Mouse (Mus musculus) heart, postnatal 14 days (tissue): Measurements from ENCODE around the gene Dlgap5. TPM values are rescaled to one million over a fixed set of nuclear protein-coding genes. Genes with fewer than 3 reads are reported as not detected.
"Not testable (repeated sequence)": the region's sequence is repeated elsewhere in the genome, so short reads cannot be mapped to it uniquely, and the experiment has no call there.

Source experiments
- DNase-seq, 2 experiments: peaks; one replicate each; pipeline ENCODE4 v3.0.0; 2021 to 2022
- intact Hi-C: fragments of 180-260 bp; cut with DNase I; formaldehyde crosslinking; loops from one replicate; pipeline ENCODE4 v1.15.1; 2025
- long read RNA-seq, 2 experiments: library from polyadenylated mRNA; stranded (forward); transcript quantifications; one replicate each; pipeline ENCODE4 v2.0.0; 2021
- total RNA-seq, 2 experiments: library from RNA; stranded (reverse); gene quantifications; 2 replicates each; pipeline ENCODE4 v1.2.3; 2021

Gene Dlgap5
- total RNA-seq: 1 to 10 TPM; 2.4 to 6.8 TPM
- long read RNA-seq, experiment 1, partial matches to known transcripts: 0 of 3 reads
- long read RNA-seq, experiment 1, other reads (novel, unspliced or antisense): 1 of 3 reads
- long read RNA-seq, experiment 2, full-length matches to known transcripts: 4 of 5 reads
- long read RNA-seq, experiment 2, partial matches to known transcripts: 0 of 5 reads
- long read RNA-seq, experiment 2, other reads (novel, unspliced or antisense): 1 of 5 reads

DNA sequence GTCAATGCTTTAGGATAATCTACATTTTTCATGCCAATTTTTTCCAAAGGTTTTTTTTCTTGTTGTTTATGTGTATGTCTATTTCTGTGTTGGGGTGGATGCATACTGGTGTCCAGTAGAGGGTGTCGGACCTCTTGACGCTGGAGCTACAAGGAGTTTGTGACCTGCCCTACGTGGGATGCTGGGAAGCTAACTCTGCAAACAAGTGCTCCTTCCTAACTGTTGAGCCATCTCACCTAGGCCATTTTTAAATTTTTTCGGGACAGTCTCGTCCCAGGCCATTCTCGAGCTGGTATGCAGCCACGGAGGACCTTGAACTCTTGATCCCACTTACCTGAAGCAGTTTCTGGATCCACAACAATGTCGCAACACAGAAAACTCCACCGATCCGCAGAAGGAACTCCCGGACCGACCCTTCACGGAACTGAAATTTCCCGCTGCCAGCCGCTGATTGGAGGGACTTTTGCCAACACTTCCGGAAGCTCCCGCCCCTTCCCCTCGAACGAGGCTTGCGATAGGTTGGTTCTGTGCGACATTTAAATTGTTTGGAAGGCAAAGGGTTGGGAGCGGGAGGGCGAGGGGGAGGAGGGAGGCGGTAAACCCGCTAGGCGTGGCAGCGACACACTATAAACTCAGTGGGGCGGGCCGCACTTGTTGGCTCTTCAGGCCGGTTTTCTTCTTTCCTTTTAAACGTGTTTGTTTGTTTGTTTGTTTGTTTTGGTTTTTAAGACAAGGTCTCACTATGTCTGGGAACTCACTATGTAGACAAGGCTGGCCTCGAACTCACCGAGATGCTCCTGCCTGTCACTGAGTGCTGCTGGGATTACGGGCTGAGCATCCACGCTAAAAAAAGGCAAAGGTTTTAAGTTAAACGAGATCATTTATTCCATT lies at the start of gene Dlgap5:
TSS of gene Dlgap5 (minus strand) at position 633 of the 891 bp plus-strand sequence.
- intact Hi-C loops: loop anchor here (5.0 kb wide), 2 partner anchors 54 to 109 kb away; no protein-coding TSS in a partner anchor
- DNase-seq: peak; percentile 89 to 92

DNA sequence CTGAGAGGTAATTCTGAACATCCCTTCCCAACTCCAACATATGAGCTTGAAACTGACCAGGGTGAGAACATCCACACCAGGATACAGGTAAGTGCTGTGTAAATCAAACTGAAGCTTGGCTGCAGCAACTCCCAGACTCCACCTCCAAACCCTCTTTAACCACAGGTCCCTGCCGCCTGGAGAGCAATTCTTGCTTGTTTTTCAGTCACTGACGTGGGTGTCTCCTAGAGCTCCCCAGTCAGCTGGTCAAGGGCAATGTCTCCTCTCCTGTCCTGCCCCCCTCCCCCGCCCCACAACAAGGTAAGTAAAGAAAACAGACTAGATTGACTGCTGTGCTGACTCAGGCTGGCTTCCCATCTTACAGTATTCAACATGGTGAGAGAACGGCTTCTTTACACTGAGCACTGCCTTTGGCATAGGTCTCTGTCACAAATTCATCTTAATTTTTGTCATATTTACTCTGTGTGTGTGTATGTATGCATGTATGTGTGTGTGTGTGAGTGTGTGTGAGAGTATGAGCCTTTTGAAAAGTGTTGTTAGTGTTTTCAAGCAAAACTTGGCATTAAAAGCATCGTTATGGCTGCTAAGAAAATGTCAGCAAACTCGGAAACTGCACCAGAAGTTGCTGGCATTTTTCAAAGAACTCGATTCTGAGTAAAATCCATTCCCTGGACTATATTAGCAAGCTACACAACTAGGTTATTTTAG lies 47.4 kb upstream of the Dlgap5 start:
- intact Hi-C loops: loop anchor here (10.0 kb wide), 1 partner anchor 131 kb away; no protein-coding TSS in a partner anchor

GRCm38 (mm10) chr14:47464426-47464825 lies 46.2 kb upstream of the Dlgap5 start:
- DNase-seq: no peak
- intact Hi-C loops: loop anchor here (10.0 kb wide), 1 partner anchor 130 kb away; no protein-coding TSS in a partner anchor

More for the DNA sequence above, 47.4 kb upstream of the Dlgap5 start:
- DNase-seq: no peak

- no peak for DNase-seq
- intact Hi-C loops: loop anchor here (10.0 kb wide), 1 partner anchor 128 kb away; no protein-coding TSS in a partner anchor
Observed at GRCm38 (mm10) chr14:47462877-47463460, 44.8 kb upstream of the Dlgap5 start.

DNA sequence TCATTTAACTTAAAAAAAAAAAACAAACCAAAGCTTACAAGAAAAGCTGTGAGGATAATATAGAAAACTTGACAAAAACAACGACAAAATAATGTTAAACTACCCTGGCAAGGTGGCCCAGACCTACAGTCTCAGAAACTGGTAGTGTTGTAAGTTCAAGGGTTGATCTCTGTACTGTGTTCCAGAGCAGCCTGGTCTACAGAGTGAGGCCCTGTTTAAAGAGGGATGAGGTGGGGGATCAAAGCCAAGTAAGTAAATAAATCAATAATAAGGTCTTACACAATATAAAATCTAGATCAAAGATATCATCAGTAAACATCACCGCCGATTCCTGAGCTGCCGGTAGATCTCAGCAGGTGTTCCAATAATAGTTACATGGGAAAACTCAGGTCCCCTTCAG lies 44.2 kb upstream of the Dlgap5 start:
- DNase-seq: no peak
- intact Hi-C loops: loop anchor here (10.0 kb wide), 1 partner anchor 128 kb away; no protein-coding TSS in a partner anchor

DNA sequence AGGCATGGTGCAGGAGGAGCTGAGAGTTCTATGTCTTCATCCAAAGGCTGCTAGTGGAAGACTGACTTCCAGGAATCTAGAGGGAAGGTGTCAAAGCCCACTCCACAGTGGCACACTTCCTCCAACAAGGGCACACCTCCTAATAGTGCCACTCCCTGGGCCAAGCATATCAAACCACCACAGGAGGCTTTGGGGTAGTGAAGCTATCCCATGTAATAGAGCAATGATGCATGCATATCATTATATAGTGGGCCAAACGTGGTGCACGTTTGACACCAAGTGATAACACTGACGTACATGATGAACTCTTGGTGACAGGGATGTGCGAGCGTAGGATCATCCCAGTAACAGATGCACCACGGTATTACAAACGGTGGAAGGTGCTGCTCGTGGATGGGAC lies 43.8 kb upstream of the Dlgap5 start:
- DNase-seq: no peak
- intact Hi-C loops: loop anchor here (10.0 kb wide), 1 partner anchor 127 kb away; no protein-coding TSS in a partner anchor

GRCm38 (mm10) chr14:47459556-47459955 lies 41.3 kb upstream of the Dlgap5 start:
- intact Hi-C loops: no loop called here
- no peak for DNase-seq

GRCm38 (mm10) chr14:47450121-47450520 lies 31.9 kb upstream of the Dlgap5 start, which contains the start of gene Fbxo34:
TSS of gene Fbxo34 (plus strand) at chr14:47450421.
- intact Hi-C loops, DNase-seq: not testable (repeated sequence)

DNA sequence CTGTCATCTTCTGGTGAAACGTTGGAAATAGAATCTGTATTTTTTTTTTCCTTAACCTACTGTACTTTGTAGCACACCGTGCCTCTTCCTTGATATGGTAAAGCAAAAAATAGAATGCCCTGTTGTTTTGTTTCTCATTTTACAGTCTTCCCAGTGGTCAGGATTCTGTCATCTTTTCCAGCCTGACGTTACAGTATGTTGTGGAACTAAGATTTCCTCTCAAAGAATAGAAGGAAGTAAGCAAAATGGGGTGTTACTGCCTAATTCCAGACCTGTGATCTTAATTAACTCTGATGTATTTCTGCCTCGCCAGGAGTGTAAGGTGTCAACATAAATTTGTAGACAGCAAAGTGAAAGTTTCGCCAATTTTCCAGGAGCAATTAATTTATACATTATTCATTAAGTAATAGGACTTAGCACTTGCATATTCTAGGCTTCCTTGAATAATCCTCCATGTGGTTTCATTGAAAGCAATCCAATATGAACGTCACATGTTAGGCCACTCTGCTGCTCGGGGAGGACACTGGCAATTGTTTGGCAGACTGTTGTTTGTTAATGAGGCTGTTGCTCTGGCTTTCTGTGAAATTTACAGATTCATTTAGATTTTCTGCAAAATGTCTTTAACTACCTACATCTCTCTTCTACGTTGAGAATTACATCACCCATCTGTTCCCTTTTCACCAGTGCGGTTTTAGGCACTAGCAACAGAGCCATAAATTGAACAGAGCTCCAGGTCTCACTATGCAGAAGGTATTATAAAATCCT lies 27.3 kb upstream of the Dlgap5 start:
- no peak for DNase-seq
- intact Hi-C loops: no loop called here

- DNase-seq: no peak
- intact Hi-C loops: no loop called here
Observed at GRCm38 (mm10) chr14:47444907-47445306, 26.7 kb upstream of the Dlgap5 start.

DNA sequence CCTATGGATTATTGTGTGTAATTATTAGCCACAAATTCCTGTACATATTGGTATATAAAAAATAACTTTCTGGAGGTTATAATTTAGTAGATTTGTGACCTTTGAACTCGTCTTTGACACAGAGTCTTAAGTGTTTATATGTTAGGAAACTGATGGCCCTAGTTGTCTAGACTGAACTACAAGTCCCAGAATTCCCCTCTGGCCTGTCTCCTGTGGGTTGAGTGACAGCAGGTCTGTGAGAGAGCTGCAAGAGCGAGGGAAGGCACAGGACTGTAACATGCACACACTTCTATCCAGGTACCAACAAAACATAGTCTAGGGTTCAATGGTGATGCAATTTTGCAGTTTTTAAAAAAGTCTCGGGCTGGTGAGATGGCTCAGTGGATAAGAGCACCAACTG lies 20.7 kb upstream of the Dlgap5 start:
- intact Hi-C loops: no loop called here
- no peak for DNase-seq

DNA sequence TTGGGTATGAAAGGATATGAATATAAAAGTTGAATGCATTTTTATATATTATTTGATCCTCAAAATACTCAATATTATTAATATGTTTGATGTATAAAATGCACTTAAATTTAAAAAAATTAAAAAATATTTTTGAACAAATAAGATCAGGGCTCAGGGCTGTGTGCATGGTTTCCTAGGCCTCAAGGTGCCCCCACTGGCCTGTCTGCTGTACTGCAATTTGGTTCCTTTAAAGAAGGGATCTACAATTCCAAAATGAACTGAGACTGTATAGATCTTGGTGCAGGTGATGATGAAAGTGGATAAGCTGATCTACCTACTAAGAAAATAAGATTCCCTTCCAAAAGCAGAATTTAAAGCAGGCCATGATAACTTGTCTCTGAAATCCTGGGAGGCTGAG lies 14.8 kb upstream of the Dlgap5 start:
- intact Hi-C loops: no loop called here
- DNase-seq: no peak

- DNase-seq: no peak
- intact Hi-C loops: no loop called here
Observed at GRCm38 (mm10) chr14:47422466-47422865, 4.3 kb upstream of the Dlgap5 start.

DNA sequence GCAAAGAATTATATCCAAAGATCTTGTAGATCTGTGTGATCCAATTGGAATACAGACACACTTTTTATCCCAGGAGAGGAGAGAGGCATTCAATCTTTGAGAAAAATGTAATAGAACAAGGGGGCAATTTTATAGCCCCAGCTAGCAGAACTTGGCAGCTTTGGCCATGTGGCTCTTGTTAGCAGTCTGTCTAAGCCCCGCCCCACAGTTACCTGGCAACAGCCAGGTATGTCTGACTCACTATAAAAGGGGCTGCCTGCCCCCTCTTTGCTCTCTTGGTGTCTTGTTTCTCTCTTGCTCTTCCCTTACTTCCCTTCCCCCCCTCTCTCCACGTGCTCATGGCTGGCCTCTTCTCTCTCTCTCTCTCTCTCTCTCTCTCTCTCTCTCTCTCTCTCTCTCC lies 3.4 kb upstream of the Dlgap5 start:
- no peak for DNase-seq
- intact Hi-C loops: no loop called here

DNA sequence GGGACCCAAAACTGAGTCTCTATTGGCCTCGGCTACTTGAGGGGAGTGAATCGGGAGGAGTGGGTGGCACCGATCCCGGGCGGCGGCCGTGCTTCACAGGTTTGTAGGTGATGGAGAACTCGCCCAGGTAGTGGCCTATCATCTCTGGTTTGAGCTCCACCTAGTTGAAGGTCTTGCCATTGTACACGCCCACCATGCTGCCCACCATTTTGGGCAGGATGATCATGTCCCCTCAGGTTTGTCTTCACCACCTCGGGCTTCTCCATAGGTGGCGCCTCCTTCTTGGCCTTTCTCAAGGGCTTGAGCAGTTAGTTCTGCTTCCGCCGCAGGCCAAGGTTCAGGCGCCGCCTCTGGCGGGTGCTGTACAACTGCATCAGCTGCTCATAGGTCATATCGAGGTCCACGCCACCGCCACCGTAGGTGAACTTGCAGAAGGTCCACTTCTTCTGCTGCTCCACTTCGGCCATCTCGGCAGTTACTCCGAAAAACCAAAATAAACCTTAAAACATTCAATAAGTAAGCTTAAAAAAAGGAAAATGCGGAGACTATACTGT lies 1.6 kb upstream of the Dlgap5 start:
- no peak for DNase-seq
- intact Hi-C loops: loop anchor here (5.0 kb wide), 2 partner anchors 53 to 108 kb away; no protein-coding TSS in a partner anchor

DNA sequence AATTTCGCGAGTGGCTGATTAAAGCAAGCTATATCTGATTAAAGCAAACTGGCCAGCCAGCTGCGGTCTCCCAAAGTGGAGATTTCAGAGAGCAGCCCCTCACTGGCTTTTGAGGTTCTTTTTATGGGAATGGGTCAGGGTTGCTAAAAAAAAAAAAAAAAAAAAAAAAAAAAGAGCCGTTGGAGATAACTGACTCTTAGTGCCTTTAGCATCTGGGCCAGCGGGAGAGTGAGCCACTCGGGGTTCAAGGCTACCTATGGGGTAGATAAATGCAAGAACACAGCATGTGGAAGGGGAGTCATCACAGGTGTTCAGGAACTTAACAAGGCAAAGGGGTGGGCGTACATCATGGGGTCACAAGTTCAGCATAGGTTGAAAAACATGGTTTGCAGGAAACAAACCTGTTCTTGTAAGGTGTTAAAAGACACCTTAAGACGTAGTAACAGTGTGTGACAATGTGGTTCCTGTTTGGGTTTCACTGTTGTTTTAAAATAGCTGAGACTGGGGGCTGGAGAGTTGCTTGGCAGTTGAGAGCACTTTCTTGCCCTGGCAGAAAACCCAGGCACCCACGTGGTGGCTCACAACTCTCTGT lies 923 bp upstream of the Dlgap5 start:
- no peak for DNase-seq
- intact Hi-C loops: loop anchor here (5.0 kb wide), 2 partner anchors 53 to 108 kb away; no protein-coding TSS in a partner anchor

GRCm38 (mm10) chr14:47418666-47418991 lies 422 bp upstream of the Dlgap5 start:
- DNase-seq: no peak
- intact Hi-C loops: loop anchor here (5.0 kb wide), 2 partner anchors 54 to 109 kb away; no protein-coding TSS in a partner anchor

DNA sequence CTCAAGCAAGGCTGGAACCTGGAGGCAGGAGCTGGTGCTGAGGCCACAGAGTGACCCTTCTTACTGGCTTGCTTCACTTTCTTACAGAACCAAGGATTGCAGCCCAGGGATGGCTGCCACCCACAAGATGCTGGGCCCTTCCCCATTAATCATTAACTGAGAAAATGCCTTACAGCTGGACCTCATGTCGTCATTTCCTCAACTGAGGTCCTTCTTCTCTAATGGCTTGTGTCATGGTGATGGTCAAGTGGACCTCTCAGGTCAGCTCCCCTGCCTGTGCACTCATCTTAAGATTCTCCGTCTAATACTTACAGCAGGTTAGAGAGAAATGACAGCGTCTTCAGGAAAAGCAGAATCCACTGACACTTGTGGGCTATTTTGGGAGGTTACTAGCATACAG lies 861 bp downstream of the Dlgap5 start:
- DNase-seq: no peak
- intact Hi-C loops: loop anchor here (5.0 kb wide), 2 partner anchors 55 to 110 kb away; no protein-coding TSS in a partner anchor

DNA sequence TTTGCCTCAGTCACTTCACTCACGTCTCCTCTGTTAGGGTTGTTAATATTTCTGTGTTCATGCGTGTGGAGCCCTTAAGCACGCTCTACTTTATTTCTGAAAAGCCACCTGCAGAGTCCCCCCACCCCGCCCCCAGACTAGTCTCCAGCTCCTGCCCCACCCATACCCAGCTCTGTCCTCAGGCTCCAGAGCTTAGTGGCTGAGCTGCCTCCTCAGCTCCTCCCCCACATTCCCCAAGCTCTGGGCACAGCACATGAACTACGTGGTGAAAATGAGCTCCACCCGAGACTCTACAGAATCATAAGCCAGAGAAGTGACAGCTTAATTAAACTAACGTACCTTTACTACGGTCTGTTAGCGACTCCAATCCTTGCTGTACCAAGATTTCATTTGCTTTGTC lies 12.2 kb downstream of the Dlgap5 start:
- intact Hi-C loops: no loop called here

More for the DNA sequence above, 12.2 kb downstream of the Dlgap5 start:
- DNase-seq: no peak
